Mouse (Mus musculus): ENCODE measurements around the gene Ifngr1. TPM values are rescaled to one million over a fixed set of nuclear protein-coding genes. Genes with fewer than 3 reads are reported as not detected.

The Ifngr1 gene
- total and polyA plus RNA-seq, 2 experiments from 2014 or later = 14.8 to 22.4 TPM

DNA sequence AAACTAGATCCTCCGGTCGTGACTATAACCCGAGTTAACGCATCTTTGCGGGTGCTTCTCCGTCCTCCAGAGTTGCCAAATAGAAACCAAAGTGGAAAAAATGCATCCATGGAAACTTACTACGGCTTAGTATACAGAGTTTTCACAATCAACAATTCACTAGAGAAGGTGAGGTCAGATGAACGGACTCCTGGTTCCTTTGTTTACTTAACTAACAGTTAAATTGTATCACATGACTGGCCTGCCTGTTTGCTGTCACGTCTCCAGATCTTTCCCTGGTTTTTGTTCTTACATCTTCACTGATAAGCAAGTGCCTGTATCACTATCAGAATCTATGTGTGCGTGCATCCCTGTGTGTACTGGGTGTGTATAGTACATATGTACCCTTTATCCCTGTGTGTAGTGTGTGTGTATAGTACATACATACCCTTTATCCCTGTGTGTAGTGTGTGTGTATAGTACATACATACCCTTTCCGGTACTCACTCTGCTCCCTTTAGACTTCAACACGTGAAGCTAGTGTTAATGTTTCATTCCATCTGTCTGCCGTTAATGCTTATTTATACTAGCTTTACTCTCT lies 40.0 kb downstream of the Ifngr1 start:
- Histone ChIP-seq H3K27ac (ENCODE audit: low read depth, low read length) (no peak overlapping the region), H3K4me1 (ENCODE audit: insufficient read depth, low read length) (no peaks in the 10 kb centered on the region), H3K27me3 (ENCODE audit: insufficient read depth, low read length) (no peaks in the 10 kb centered on the region), H3K4me2 (ENCODE audit: low read depth, low read length, poor library complexity, severe bottlenecking) (no peak overlapping the region), H3K36me3 (ENCODE audit: insufficient read depth, low read length) (no peaks in the 10 kb centered on the region), H3K9ac (replicated peaks; ENCODE audit: low read length, poor library complexity, severe bottlenecking) (no peak overlapping the region), H3K4me3 (ENCODE audit: low read depth, low read length) (no peak overlapping the region), H3K9me3 (ENCODE audit: low read length) (no peaks in the 10 kb centered on the region)
- ATAC-seq (ENCODE audit: low FRiP score) (no peak), DNase-seq (ENCODE audit: low spot score) (no peak)
- no peak for TF ChIP-seq CTCF (IDR thresholded peaks at IDR 0.05)
- 83% methylated on average over 13 of the region's 13 CpGs for WGBS

GRCm38 (mm10) chr10:19638851-19639250 lies 47.1 kb downstream of the Ifngr1 start:
- no peaks in the 10 kb centered on the region for H3K27me3 ChIP-seq (ENCODE audit: insufficient read depth, low read length)
- H3K4me3 ChIP-seq (ENCODE audit: low read depth, low read length) = no peak overlapping the region
- H3K4me2 ChIP-seq (ENCODE audit: low read depth, low read length, poor library complexity, severe bottlenecking) = no peak overlapping the region
- no peaks in the 10 kb centered on the region for H3K4me1 ChIP-seq (ENCODE audit: insufficient read depth, low read length)
- H3K9ac ChIP-seq (replicated peaks; ENCODE audit: low read length, poor library complexity, severe bottlenecking) = no peak overlapping the region
- DNase-seq (ENCODE audit: low spot score) (no peak), ATAC-seq (ENCODE audit: low FRiP score) (no peak)
- H3K36me3 ChIP-seq (ENCODE audit: insufficient read depth, low read length) = no peaks in the 10 kb centered on the region
- no peak overlapping the region for H3K27ac ChIP-seq (ENCODE audit: low read depth, low read length)
- 92% methylated on average over 5 of the region's 5 CpGs for WGBS
- TF ChIP-seq CTCF (IDR thresholded peaks at IDR 0.05) = no peak
- no peaks in the 10 kb centered on the region for H3K9me3 ChIP-seq (ENCODE audit: low read length)

DNA sequence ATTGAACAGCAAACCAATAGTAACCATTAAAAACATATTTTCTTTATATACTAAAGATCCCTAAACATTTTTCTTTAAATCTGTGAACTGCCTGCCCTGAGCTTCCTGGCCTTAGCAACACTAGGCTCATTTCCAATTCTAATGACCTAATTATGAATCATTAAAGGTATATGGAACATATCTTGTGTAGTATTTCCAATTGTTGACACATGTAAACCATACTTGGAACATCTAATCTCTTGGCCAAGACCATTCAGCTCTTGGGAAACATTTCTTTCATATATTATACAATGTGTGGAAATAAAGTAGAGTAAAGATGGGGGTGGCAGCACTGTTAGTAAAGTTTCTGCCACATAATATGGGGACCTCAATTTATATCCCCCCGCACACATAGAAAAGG lies 47.9 kb downstream of the Ifngr1 start:
- Histone ChIP-seq H3K9me3 (ENCODE audit: low read length) (no peaks in the 10 kb centered on the region), H3K9ac (replicated peaks; ENCODE audit: low read length, poor library complexity, severe bottlenecking) (no peak overlapping the region), H3K27me3 (ENCODE audit: insufficient read depth, low read length) (no peaks in the 10 kb centered on the region), H3K4me2 (ENCODE audit: low read depth, low read length, poor library complexity, severe bottlenecking) (no peak overlapping the region), H3K36me3 (ENCODE audit: insufficient read depth, low read length) (no peaks in the 10 kb centered on the region), H3K4me1 (ENCODE audit: insufficient read depth, low read length) (no peaks in the 10 kb centered on the region), H3K27ac (ENCODE audit: low read depth, low read length) (no peak overlapping the region), H3K4me3 (ENCODE audit: low read depth, low read length) (no peak overlapping the region)
- no peak for DNase-seq (ENCODE audit: low spot score)
- TF ChIP-seq CTCF (IDR thresholded peaks at IDR 0.05) = no peak
- no peak for ATAC-seq (ENCODE audit: low FRiP score)
- WGBS = 97% methylated on average over 1 of the region's 1 CpGs

- no peak overlapping the region for H3K4me2 ChIP-seq (ENCODE audit: low read depth, low read length, poor library complexity, severe bottlenecking)
- no peaks in the 10 kb centered on the region for H3K27me3 ChIP-seq (ENCODE audit: insufficient read depth, low read length)
- WGBS = 94% methylated on average over 2 of the region's 2 CpGs
- TF ChIP-seq CTCF (IDR thresholded peaks at IDR 0.05) = no peak
- no peak overlapping the region for H3K4me3 ChIP-seq (ENCODE audit: low read depth, low read length)
- H3K4me1 ChIP-seq (ENCODE audit: insufficient read depth, low read length) = no peaks in the 10 kb centered on the region
- H3K27ac ChIP-seq (ENCODE audit: low read depth, low read length) = no peak overlapping the region
- H3K9me3 ChIP-seq (ENCODE audit: low read length) = no peaks in the 10 kb centered on the region
- ATAC-seq (ENCODE audit: low FRiP score) = no peak
- H3K9ac ChIP-seq (replicated peaks; ENCODE audit: low read length, poor library complexity, severe bottlenecking) = no peak overlapping the region
- H3K36me3 ChIP-seq (ENCODE audit: insufficient read depth, low read length) = no peaks in the 10 kb centered on the region
- DNase-seq (ENCODE audit: low spot score) = no peak
These were observed 53.4 kb downstream of the Ifngr1 start for GRCm38 (mm10) chr10:19645119-19645518.

GRCm38 (mm10) chr10:19657426-19657825 lies 65.7 kb downstream of the Ifngr1 start:
- Histone ChIP-seq H3K9ac (replicated peaks; ENCODE audit: low read length, poor library complexity, severe bottlenecking) (no peak overlapping the region), H3K4me2 (ENCODE audit: low read depth, low read length, poor library complexity, severe bottlenecking) (no peak overlapping the region), H3K9me3 (ENCODE audit: low read length) (no peaks in the 10 kb centered on the region), H3K36me3 (ENCODE audit: insufficient read depth, low read length) (no peaks in the 10 kb centered on the region), H3K4me1 (ENCODE audit: insufficient read depth, low read length) (no peaks in the 10 kb centered on the region), H3K4me3 (ENCODE audit: low read depth, low read length) (no peak overlapping the region), H3K27ac (ENCODE audit: low read depth, low read length) (no peak overlapping the region), H3K27me3 (ENCODE audit: insufficient read depth, low read length) (no peaks in the 10 kb centered on the region)
- no peak for DNase-seq (ENCODE audit: low spot score)
- no peak for ATAC-seq (ENCODE audit: low FRiP score)
- 89% methylated on average over 9 of the region's 9 CpGs for WGBS
- TF ChIP-seq CTCF (IDR thresholded peaks at IDR 0.05) = no peak

Other genes with a start within 250 kb of the Ifngr1 start
- 0.77 TPM in 1 of 2 replicates, not detected in the other for gene Olig3, start 235.4 kb upstream of the Ifngr1 start, total RNA-seq (2014; rRNA removed)
- gene Olig3, start 235.4 kb upstream of the Ifngr1 start, polyA plus RNA-seq (2015; fragmentation: Nextera tagmentation; extraction: Ambion mirVana) = not detected in 2 replicates
- gene Il22ra2, start 30.0 kb downstream of the Ifngr1 start, total RNA-seq (2014; rRNA removed) = 0.09 TPM in 1 of 2 replicates, not detected in the other
- gene Il22ra2, start 30.0 kb downstream of the Ifngr1 start, polyA plus RNA-seq (2015; fragmentation: Nextera tagmentation; extraction: Ambion mirVana) = not detected in 2 replicates
- gene Il20ra, start 120.6 kb downstream of the Ifngr1 start, total RNA-seq (2014; rRNA removed) = 0.42 and 0.44 TPM in 2 replicates
- 0.21 and 0.55 TPM in 2 replicates for gene Il20ra, start 120.6 kb downstream of the Ifngr1 start, polyA plus RNA-seq (2015; fragmentation: Nextera tagmentation; extraction: Ambion mirVana)